In the genomic region with DNA sequence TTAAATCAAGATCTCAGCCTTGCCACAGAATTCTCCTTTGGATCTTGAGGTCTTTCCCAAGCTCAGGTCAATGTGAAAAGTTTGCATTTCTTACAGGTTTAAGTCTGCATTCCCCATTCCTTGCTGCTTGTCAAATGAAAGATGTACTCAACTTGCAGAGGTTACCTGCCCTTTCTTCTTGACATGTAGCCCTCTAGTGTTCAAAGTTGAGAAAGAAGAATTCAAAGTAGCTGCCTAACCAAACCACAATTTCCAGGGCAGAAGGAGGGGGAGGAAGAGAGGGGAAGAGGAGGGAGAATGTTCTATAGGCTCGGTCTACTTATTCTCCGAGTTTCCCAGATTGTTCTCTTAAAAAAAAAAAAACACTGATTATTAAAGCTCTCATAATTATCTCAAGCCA, we compare ENCODE assay signal across 16 mouse cellular contexts. TPM values are rescaled to one million over a fixed set of nuclear protein-coding genes. Genes with fewer than 3 reads are reported as not detected.
DNase-seq lines count a peak whose midpoint lies in the region; ATAC-seq and TF ChIP-seq lines count a peak whose summit lies in the region.
"Had no signal": no experiment of that assay in that cellular context is flagged by ENCODE, and none has a peak within 500 bp of the region (broad histone marks: within the 10 kb centered on the region; RNA-seq: fewer than 3 reads in every experiment).

No protein-coding gene starts in this region.

- ATAC-seq in embryonic facial prominence, embryonic 11.5 days (replicated peaks; ENCODE audit: insufficient number of reproducible peaks, low FRiP score, low TSS enrichment, low read depth), result no peak
- no peak for ATAC-seq in liver, postnatal 0 days
- no peak for ATAC-seq in liver, embryonic 12.5 days
- ATAC-seq in kidney, embryonic 14.5 days (ENCODE audit: low FRiP score, low TSS enrichment), result no peak
- ATAC-seq: activated CD4-positive, CD25-positive, alpha-beta regulatory T cell, adult 4 months had no signal

- H3K36me3 ChIP-seq in embryonic facial prominence, embryonic 11.5 days (replicated peaks; ENCODE audit: control insufficient read depth, insufficient read depth, low read depth, low read length), result no peaks in the 10 kb centered on the region
- no peaks in the 10 kb centered on the region for H3K36me3 ChIP-seq in embryonic facial prominence, embryonic 10.5 days (replicated peaks)
- no peaks in the 10 kb centered on the region for H3K36me3 ChIP-seq in liver, postnatal 0 days (replicated peaks; ENCODE audit: insufficient read depth, low read length)
- H3K36me3 ChIP-seq in liver, embryonic 12.5 days, result no peaks in the 10 kb centered on the region
- no peaks in the 10 kb centered on the region for H3K36me3 ChIP-seq in kidney, embryonic 14.5 days (ENCODE audit: control insufficient read depth, insufficient read depth, low read length)

- H3K4me1 ChIP-seq in embryonic facial prominence, embryonic 11.5 days (ENCODE audit: control insufficient read depth, insufficient read depth, low read length), result no peaks in the 10 kb centered on the region
- H3K4me1 ChIP-seq in embryonic facial prominence, embryonic 10.5 days, result no peaks in the 10 kb centered on the region
- no peaks in the 10 kb centered on the region for H3K4me1 ChIP-seq in liver, postnatal 0 days (ENCODE audit: insufficient read depth)
- H3K4me1 ChIP-seq in liver, embryonic 12.5 days, result no peaks in the 10 kb centered on the region
- H3K4me1 ChIP-seq in kidney, embryonic 14.5 days (ENCODE audit: control insufficient read depth, insufficient read depth, low read length), result no peaks in the 10 kb centered on the region

- H3K4me3 ChIP-seq in embryonic facial prominence, embryonic 11.5 days (ENCODE audit: low read depth, low read length), result no peak overlapping the region
- no peak overlapping the region for H3K4me3 ChIP-seq in embryonic facial prominence, embryonic 10.5 days
- no peak overlapping the region for H3K4me3 ChIP-seq in liver, postnatal 0 days (ENCODE audit: low read depth, low read length)
- no peak overlapping the region for H3K4me3 ChIP-seq in liver, embryonic 12.5 days
- H3K4me3 ChIP-seq in kidney, embryonic 14.5 days (ENCODE audit: low read length), result no peak overlapping the region

- TF ChIP-seq EP300 in liver, postnatal 0 days (IDR thresholded peaks at IDR 0.05; ENCODE audit: low read depth), result no peak

- peak; percentile 50 for DNase-seq in embryonic facial prominence, embryonic 11.5 days (ENCODE audit: low spot score)
- DNase-seq in embryonic facial prominence, embryonic 10.5 days (ENCODE audit: low spot score), result no peak
- no peak for DNase-seq in liver, postnatal 0 days
- peak; percentile 41 for DNase-seq in brain, embryonic 14.5 days (ENCODE audit: low read depth)
- DNase-seq in retina, postnatal 1 day, result peak; percentile 18
- DNase-seq in yolk sac, embryonic 10.5 days (ENCODE audit: low spot score), result no peak
- DNase-seq: cerebellum, adult 11 months; gastrocnemius, postnatal 10 days; heart, postnatal 14 days; kidney, adult 8-10 months; thymus, adult 18-20 months had no signal

- no peaks in the 10 kb centered on the region for H3K27me3 ChIP-seq in embryonic facial prominence, embryonic 11.5 days (ENCODE audit: control insufficient read depth, insufficient read depth, low read length)
- no peaks in the 10 kb centered on the region for H3K27me3 ChIP-seq in embryonic facial prominence, embryonic 10.5 days (replicated peaks; ENCODE audit: low read depth, poor library complexity, severe bottlenecking)
- H3K27me3 ChIP-seq in liver, postnatal 0 days (ENCODE audit: insufficient read depth, low read length), result no peaks in the 10 kb centered on the region
- H3K27me3 ChIP-seq in liver, embryonic 12.5 days (replicated peaks), result no peaks in the 10 kb centered on the region
- H3K27me3 ChIP-seq in kidney, embryonic 14.5 days (ENCODE audit: control insufficient read depth, insufficient read depth, low read length), result no peaks in the 10 kb centered on the region

- 53% methylated on average over 2 of the region's 2 CpGs for WGBS in embryonic facial prominence, embryonic 11.5 days
- WGBS in embryonic facial prominence, embryonic 10.5 days, result 63% methylated on average over 2 of the region's 2 CpGs
- 40% methylated on average over 2 of the region's 2 CpGs for WGBS in liver, postnatal 0 days (ENCODE audit: insufficient replicate concordance)
- 11% methylated on average over 2 of the region's 2 CpGs for WGBS in liver, embryonic 12.5 days (ENCODE audit: insufficient replicate concordance)
- WGBS in kidney, embryonic 14.5 days, result 63% methylated on average over 2 of the region's 2 CpGs

- no peak overlapping the region for H3K9ac ChIP-seq in embryonic facial prominence, embryonic 11.5 days (replicated peaks; ENCODE audit: low read length)
- no peak overlapping the region for H3K9ac ChIP-seq in liver, postnatal 0 days (replicated peaks)
- H3K9ac ChIP-seq in liver, embryonic 12.5 days, result no peak overlapping the region
- H3K9ac ChIP-seq in kidney, embryonic 14.5 days (ENCODE audit: low read depth, low read length), result no peak overlapping the region
- H3K9ac ChIP-seq: liver, embryonic 14.5 days had no signal

- no peaks in the 10 kb centered on the region for H3K9me3 ChIP-seq in embryonic facial prominence, embryonic 11.5 days (replicated peaks; ENCODE audit: control insufficient read depth, low read length)
- no peaks in the 10 kb centered on the region for H3K9me3 ChIP-seq in embryonic facial prominence, embryonic 10.5 days
- no peaks in the 10 kb centered on the region for H3K9me3 ChIP-seq in liver, postnatal 0 days (ENCODE audit: low read length)
- no peaks in the 10 kb centered on the region for H3K9me3 ChIP-seq in liver, embryonic 12.5 days (replicated peaks)
- no peaks in the 10 kb centered on the region for H3K9me3 ChIP-seq in kidney, embryonic 14.5 days (ENCODE audit: control insufficient read depth, low read length)

- no peak overlapping the region for H3K27ac ChIP-seq in embryonic facial prominence, embryonic 11.5 days (replicated peaks; ENCODE audit: low read depth, low read length)
- H3K27ac ChIP-seq in embryonic facial prominence, embryonic 10.5 days (replicated peaks), result no peak overlapping the region
- no peak overlapping the region for H3K27ac ChIP-seq in liver, postnatal 0 days (ENCODE audit: low read depth)
- no peak overlapping the region for H3K27ac ChIP-seq in liver, embryonic 12.5 days
- H3K27ac ChIP-seq in kidney, embryonic 14.5 days (ENCODE audit: low read depth, low read length), result no peak overlapping the region
- H3K27ac ChIP-seq: liver, embryonic 14.5 days had no signal

- no peak overlapping the region for H3K4me2 ChIP-seq in embryonic facial prominence, embryonic 11.5 days (ENCODE audit: low read depth, low read length)
- no peak overlapping the region for H3K4me2 ChIP-seq in liver, postnatal 0 days (ENCODE audit: low read depth, low read length)
- no peak overlapping the region for H3K4me2 ChIP-seq in liver, embryonic 12.5 days
- H3K4me2 ChIP-seq in kidney, embryonic 14.5 days (replicated peaks; ENCODE audit: low read depth, low read length), result no peak overlapping the region

- no peak for TF ChIP-seq POLR2A in brain, embryonic 14.5 days (IDR thresholded peaks at IDR 0.05; ENCODE audit: borderline replicate concordance, extremely low read depth, insufficient read depth, insufficient read length, poor library complexity, severe bottlenecking)

- peak; percentile 16; the same call in 1 of the 2 replicates for TF ChIP-seq CTCF in liver, postnatal 0 days (IDR thresholded peaks at IDR 0.05; ENCODE audit: low read depth)
- peak; percentile 5; the same call in 1 of the 2 replicates for TF ChIP-seq CTCF in brain, embryonic 14.5 days (IDR thresholded peaks at IDR 0.05; ENCODE audit: borderline replicate concordance, extremely low read depth, insufficient read depth, insufficient read length)

RNA-seq across cellular contexts. Expression of gene Tac1, which starts 45.5 kb away (rescaled TPM):
- polyA plus RNA-seq in embryonic facial prominence, embryonic 11.5 days (2014; fragmentation: Nextera tagmentation; extraction: Ambion mirVana), result 9.8 and 13.6 TPM in 2 replicates
- 1.9 and 2.0 TPM in 2 replicates for polyA plus RNA-seq in embryonic facial prominence, embryonic 10.5 days (2016; fragmentation: Nextera tagmentation; extraction: Ambion mirVana)
- not detected in 2 replicates for polyA plus RNA-seq in liver, postnatal 0 days (2015; fragmentation: Nextera tagmentation; extraction: Ambion mirVana)
- 0.12 TPM in 1 of 2 replicates, not detected in the other for polyA plus RNA-seq in liver, embryonic 12.5 days (2016; fragmentation: Nextera tagmentation; extraction: Ambion mirVana)
- polyA plus RNA-seq in brain, embryonic 14.5 days (2012; rRNA removed), result 36.9 and 44.2 TPM in 2 replicates
- polyA plus RNA-seq in kidney, embryonic 14.5 days (2014; fragmentation: Nextera tagmentation; extraction: Ambion mirVana), result 0.51 and 0.67 TPM in 2 replicates
- polyA plus RNA-seq: activated CD4-positive, CD25-positive, alpha-beta regulatory T cell, adult 4 months; C2C12; liver, embryonic 14.5 days had no signal

Comparison
In these comparisons a context has a peak if more than half of its experiments do, and no peak if none do; other contexts are left out.
1. DNase-seq: peak in embryonic facial prominence, embryonic 11.5 days (single experiment), brain, embryonic 14.5 days (single experiment) and retina, postnatal 1 day (single experiment); none in embryonic facial prominence, embryonic 10.5 days (single experiment), liver, postnatal 0 days (single experiment) and yolk sac, embryonic 10.5 days (single experiment).